Mouse (Mus musculus) lung, adult 18-20 months (tissue): ENCODE measurements around the gene Tns3.
"Not testable (repeated sequence)": the region's sequence is repeated elsewhere in the genome, so short reads cannot be mapped to it uniquely, and the experiment has no call there.

Source experiments
- DNase-seq, 2 experiments: peaks; one replicate each; pipeline ENCODE4 v3.0.0; 2022; ENCODE audit warnings: mixed read lengths in 2 of 2

Gene Tns3

GRCm38 (mm10) chr11:8641634-8642277, 22.6 kb downstream of the Tns3 start:
- no peak for DNase-seq

- no peak for DNase-seq
Measured at GRCm38 (mm10) chr11:8639726-8640125, 24.6 kb downstream of the Tns3 start.

GRCm38 (mm10) chr11:8639007-8639718, 25.2 kb downstream of the Tns3 start:
- DNase-seq, result no peak

- DNase-seq, result no peak
Measured at GRCm38 (mm10) chr11:8637469-8638447, 26.6 kb downstream of the Tns3 start.

- DNase-seq, result no peak
Measured at GRCm38 (mm10) chr11:8636680-8637079, 27.7 kb downstream of the Tns3 start.

GRCm38 (mm10) chr11:8635778-8636177, 28.6 kb downstream of the Tns3 start:
- DNase-seq, result no peak

GRCm38 (mm10) chr11:8634728-8635410, 29.5 kb downstream of the Tns3 start:
- DNase-seq, result no peak

- DNase-seq, result no peak
Measured at GRCm38 (mm10) chr11:8632163-8632562, 32.2 kb downstream of the Tns3 start.

- no peak for DNase-seq
Measured at GRCm38 (mm10) chr11:8629862-8630390, 34.4 kb downstream of the Tns3 start.

- DNase-seq, result peak; percentile 34 to 58
Measured at GRCm38 (mm10) chr11:8629326-8629725, 35.0 kb downstream of the Tns3 start.

GRCm38 (mm10) chr11:8628846-8629253, 35.5 kb downstream of the Tns3 start:
- no peak for DNase-seq

GRCm38 (mm10) chr11:8627156-8627555, 37.2 kb downstream of the Tns3 start:
- DNase-seq, result no peak

GRCm38 (mm10) chr11:8626715-8627114, 37.6 kb downstream of the Tns3 start:
- no peak for DNase-seq

GRCm38 (mm10) chr11:8625915-8626604, 38.3 kb downstream of the Tns3 start:
- DNase-seq, result no peak

- DNase-seq, result no peak
Measured at GRCm38 (mm10) chr11:8625451-8625850, 38.9 kb downstream of the Tns3 start.

- peak in 1 of 2 experiments; percentile 22 for DNase-seq
Measured at GRCm38 (mm10) chr11:8624179-8624886, 40.0 kb downstream of the Tns3 start.

- no peak for DNase-seq
Measured at GRCm38 (mm10) chr11:8623852-8624178, 40.5 kb downstream of the Tns3 start.

- DNase-seq, result no peak
Measured at GRCm38 (mm10) chr11:8622668-8623067, 41.7 kb downstream of the Tns3 start.

GRCm38 (mm10) chr11:8619111-8619510, 45.2 kb downstream of the Tns3 start:
- not testable (repeated sequence) for DNase-seq

GRCm38 (mm10) chr11:8618301-8618700, 46.0 kb downstream of the Tns3 start:
- DNase-seq, result no peak

- no peak for DNase-seq
Measured at GRCm38 (mm10) chr11:8615436-8615835, 48.9 kb downstream of the Tns3 start.
